Mouse (Mus musculus): Measurements from ENCODE around the gene Fstl5.

Fstl5 gene

DNA sequence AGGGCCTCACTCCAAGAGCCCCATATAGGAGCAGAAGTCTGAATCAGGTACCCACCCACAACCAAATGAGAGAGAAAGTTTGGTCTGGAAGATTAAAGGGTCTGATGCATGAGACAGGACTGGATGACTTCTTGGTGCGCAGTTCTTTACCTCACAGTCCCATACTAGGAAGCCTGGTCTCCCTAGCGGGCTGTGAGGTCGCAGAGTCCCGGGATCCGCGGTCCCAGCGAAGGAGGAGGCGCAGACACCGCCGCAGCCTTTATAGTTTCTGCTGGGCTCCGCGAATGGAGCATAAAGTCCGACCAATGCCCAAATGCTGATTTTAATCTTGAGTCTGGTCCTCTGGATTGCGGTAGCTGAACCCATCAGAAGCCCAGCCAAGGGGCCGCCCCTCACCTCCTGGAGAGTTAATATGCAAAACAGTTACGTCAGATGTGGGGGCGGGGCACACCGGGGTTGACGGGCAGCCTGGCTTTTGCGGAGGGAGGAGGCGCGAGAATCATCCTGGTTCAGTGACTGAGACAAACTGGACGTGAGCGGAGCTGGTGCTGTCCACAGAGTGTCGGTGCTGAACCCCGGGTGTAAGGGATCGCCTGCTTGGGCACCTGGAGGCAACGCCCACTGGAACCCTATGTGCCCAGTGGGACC is at the start of gene Fstl5:
Fstl5 (plus strand) TSS at position 211 of the 648 bp plus-strand sequence.
- no peak for DNase-seq (ENCODE audit: low read depth, low spot score)

GRCm38 (mm10) chr3:76025523-76025922 is 48.5 kb upstream of the Fstl5 start:
- DNase-seq (ENCODE audit: low read depth, low spot score) = no peak

DNA sequence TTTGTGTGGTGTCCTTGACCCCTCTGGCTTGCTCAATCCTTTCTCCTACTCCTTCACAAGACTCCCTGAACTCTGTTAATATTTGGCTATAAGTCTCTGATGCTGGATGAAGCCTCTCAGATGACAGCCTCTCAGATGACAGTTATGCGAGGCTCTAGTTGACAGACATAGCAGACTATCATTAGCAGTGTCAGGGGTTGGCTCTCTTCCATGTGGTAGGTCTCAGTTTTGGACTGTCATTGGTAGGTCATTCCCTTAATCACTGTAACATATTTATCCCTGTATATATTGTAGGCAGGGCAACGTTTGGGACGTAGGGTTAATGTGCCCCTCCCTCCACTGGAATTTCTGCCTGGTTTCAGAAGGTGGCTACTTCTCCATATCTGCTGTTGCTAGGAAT is 22.9 kb upstream of the Fstl5 start:
- DNase-seq (ENCODE audit: low read depth, low spot score) = no peak

DNA sequence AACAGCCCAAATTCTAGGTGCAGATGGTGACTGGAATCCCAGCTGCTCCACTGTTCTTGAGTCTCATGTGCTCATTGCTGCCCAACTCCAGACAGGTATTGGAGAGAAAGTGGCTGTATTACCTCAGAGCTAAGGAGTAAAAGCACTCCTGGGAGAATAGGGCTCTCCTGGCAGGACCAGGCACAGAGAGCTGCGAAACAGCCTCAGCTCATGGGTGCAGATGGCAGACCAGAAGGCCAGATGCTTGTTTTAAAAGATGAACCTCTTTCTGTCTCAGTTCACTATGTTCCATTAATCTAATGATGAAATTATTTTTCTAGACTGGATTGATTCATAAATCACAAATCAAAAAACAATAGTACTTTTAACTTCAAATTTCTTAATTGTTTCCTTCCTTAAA is 12.1 kb upstream of the Fstl5 start:
- no peak for DNase-seq (ENCODE audit: low read depth, low spot score)

- DNase-seq (ENCODE audit: low read depth, low spot score) = peak; percentile 10
These were observed 6.2 kb upstream of the Fstl5 start for GRCm38 (mm10) chr3:76067920-76068319.

GRCm38 (mm10) chr3:76072826-76073225 is 1.2 kb upstream of the Fstl5 start:
- DNase-seq (ENCODE audit: low read depth, low spot score) = no peak

DNA sequence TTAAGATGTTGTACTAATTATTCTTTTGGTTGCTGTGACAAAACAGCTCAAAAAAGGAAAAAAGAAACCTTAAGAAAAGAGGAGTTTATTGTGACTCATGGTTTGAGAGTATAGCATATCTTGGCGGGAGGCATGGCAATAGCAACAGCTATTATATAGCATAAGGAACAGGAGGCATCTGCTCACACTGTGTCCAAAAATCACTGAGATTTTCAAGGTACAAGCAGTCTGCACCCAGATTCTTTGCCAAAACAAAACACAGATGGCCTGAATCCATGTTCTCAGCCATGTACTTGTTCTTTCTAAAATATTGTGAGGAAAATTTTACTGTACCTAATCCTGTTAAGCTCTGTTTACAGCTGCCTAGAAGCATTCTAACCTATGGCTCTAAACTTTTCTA is 66.4 kb downstream of the Fstl5 start:
- no peak for DNase-seq (ENCODE audit: low read depth, low spot score)

DNA sequence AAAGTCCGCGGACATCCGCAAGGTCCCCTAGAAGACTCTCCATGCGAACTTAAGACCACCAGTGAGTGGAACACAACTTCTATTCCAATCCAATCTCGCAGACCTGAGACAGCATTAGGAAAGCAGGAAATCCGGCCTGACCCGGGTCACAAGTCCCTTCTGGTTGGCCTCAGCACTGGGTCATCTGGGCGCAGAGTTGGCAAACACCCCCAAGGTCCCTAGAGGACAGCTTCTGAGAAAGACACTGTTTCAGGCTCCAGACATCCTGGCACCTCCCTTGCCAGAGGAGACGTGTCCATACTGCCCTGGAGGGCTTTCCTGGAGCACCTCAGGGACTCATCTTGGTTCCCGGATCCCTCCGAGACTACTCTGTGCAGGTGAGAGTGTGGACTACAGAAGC is 73.8 kb downstream of the Fstl5 start:
- no peak for DNase-seq (ENCODE audit: low read depth, low spot score)

GRCm38 (mm10) chr3:76238834-76239233 is 164.8 kb downstream of the Fstl5 start:
- no peak for DNase-seq (ENCODE audit: low read depth, low spot score)

DNA sequence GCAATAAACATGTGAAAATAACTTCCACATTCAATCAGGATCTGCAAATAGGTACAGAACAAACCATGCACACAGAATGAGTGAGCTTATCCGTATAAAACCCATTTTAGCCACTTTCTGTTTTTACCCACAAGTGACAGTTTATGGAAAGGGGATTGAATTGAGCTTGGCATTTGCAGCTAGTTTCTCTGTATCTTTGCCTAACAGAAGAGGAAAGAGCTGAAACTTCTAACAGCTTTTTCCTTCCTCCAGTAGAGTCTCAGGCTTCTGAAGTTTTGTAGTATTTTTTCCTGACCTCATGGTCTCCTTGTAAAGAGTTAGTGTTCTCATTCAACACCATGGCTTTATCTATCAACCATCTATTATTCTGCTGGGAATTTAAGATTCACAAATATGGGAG is 177.3 kb downstream of the Fstl5 start:
- DNase-seq (ENCODE audit: low read depth, low spot score) = no peak

DNA sequence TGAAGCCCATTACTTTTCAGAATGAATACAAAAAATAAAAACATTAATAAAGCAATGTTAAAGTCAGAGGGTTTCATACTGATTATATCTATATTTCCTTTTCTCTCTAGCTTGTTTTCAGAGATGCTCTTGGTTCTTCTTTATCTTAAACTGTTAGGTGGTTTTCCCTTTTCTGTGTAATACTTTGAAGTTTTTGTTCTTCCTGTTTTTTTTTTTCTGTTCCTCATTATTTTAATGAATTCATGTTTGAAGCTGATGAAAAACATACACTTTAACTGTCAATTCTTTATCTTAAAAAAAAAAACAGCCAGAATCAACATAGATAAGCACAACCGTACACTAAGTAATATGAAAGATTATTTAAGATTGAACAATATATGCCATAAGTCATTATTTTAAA is 218.9 kb downstream of the Fstl5 start:
- no peak for DNase-seq (ENCODE audit: low read depth, low spot score)

DNA sequence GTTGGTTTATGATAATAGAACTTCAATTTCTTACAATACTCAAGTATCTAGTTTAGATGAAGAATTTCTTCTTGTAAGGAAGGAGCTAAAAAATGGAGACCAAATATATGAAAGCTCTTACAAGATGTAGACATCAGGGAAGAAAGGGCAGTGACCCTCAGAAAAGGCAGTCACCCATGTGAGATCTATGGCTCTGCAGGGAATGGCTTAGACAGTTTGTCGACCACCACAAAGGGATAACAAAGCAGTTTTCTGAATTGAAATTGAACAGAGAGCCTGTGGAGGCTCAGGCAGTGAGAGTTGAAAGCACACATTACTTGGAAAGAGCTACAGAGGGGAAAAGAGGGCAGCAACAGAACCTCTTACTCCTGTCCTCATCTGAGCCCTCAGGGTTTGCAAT is 220.3 kb downstream of the Fstl5 start:
- no peak for DNase-seq (ENCODE audit: low read depth, low spot score)

DNA sequence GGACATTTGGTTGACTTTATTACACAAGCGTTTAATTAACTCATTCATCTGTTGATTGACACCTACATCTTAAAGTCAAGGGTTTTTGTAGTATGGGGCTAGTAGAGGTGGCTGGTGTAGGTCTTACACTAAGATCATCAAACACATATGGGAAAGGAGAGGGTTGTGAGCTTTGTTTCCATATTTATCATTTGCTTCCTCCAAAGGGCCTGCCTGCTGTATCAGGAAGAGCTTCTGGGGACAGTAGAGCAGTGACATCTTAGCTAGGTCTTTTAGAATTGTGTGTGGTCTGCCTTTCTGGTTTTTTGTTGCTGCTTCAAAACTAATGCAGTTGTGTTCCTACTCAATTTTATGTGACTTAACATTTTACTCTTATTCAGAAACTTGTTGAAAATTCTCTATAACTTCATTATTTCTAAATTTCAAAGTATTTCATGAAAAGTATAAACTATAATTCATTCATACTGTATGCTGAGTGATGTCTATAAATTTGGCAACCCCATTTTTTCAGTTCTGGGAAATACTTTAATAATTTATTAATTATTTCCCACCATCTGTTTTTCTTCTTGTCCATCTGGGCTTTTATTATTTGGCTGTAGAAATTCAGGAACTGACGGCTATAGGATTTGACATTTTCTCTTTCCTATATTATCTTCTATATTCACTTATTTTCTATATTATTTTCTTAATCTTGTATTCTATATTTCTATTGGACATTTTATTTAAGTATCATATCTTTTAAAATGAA is 227.1 kb downstream of the Fstl5 start:
- no peak for DNase-seq (ENCODE audit: low read depth, low spot score)

DNA sequence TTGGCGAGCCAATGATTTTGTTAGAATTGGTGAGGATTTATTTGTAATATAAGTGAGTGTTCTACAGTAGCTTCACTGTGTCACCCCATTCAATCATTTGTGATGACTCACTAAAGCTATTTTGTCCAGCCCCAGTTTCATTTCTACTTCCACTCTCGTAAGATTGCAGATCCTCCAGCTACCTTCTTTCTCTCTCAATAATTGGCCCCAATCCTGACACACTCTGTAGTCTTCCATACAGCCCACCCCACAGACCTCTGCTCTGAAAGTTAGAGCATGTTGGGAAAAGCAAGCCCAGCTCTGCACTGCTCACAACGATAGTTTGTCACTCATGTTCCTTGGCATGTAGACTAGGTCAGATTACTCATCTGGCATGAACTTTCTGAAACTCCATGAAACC is 242.9 kb downstream of the Fstl5 start:
- DNase-seq (ENCODE audit: low read depth, low spot score) = no peak

- DNase-seq (ENCODE audit: low read depth, low spot score) = no peak
These were observed 245.5 kb downstream of the Fstl5 start for GRCm38 (mm10) chr3:76319531-76319930.

- DNase-seq (ENCODE audit: low read depth, low spot score) = no peak
These were observed 248.4 kb downstream of the Fstl5 start for GRCm38 (mm10) chr3:76322431-76322830.

- DNase-seq (ENCODE audit: low read depth, low spot score) = no peak
These were observed 262.9 kb downstream of the Fstl5 start for GRCm38 (mm10) chr3:76336922-76337321.

GRCm38 (mm10) chr3:76367000-76367399 is 292.9 kb downstream of the Fstl5 start:
- no peak for DNase-seq (ENCODE audit: low read depth, low spot score)

GRCm38 (mm10) chr3:76369910-76370309 is 295.8 kb downstream of the Fstl5 start:
- DNase-seq (ENCODE audit: low read depth, low spot score) = no peak

DNA sequence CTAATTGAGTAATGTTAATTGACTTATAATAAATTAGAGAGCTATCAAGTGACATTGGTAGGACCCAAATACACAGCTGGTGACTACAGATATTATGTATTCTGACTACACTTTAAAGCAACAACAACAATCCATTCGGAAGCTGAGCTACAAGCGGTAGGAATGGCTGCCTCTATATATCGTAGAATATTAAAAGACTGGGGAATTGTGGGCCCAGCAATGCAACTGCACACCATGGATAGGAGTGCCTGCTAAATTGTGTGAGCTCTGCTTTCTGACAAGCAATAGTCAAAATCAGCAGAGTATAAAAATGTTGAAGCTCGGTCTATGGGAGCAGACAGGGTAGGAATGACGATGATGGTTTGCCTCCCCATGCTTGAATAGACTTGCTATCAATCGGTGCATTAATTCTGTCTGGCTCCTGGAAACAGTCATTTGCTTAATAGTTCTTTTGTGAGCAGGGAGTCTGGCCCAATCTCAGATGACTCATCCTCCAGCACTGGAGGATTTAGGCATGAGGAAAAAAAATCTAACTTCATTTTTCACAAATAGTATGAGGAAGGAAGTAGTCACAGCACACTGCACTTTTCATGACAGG is 354.8 kb downstream of the Fstl5 start:
- no peak for DNase-seq (ENCODE audit: low read depth, low spot score)

GRCm38 (mm10) chr3:76467229-76467874 is 393.3 kb downstream of the Fstl5 start:
- DNase-seq (ENCODE audit: low read depth, low spot score) = no peak

DNA sequence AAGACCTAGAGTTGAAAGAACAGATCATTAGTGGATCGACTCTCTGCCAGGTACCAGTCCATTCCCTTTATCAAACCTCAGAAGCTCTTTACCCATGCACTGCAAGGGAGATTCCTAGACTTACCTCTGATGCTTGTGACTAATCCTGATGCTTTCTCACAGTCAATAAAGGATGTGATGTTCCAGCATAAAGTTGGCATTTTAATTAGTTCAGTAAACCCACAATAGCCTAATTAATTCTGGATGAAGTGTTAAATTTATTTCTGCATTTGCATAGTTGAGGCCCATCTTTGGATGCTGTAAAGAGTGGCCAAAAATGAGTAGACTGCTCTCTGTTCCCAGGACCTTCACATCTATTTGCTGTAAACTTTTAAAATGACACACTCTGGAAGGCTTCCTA is 394.1 kb downstream of the Fstl5 start:
- DNase-seq (ENCODE audit: low read depth, low spot score) = no peak
